Mouse (Mus musculus) midbrain, embryonic 11.5 days (tissue): Measurements from ENCODE around the gene Nectin1. TPM values are rescaled to one million over a fixed set of nuclear protein-coding genes. Genes with fewer than 3 reads are reported as not detected.

ENCODE experiments used
- ATAC-seq: fragments of 200-750 bp; cut with Nextera tagmentation; 2 replicates; pipeline ENCODE4 v1.8.0; 2017; ENCODE audit warnings: moderate TSS enrichment, moderate library complexity; ENCODE audit not compliant: low FRiP score
- DNase-seq: peaks from one replicate; pipeline ENCODE4 v3.0.0; 2015; ENCODE audit warnings: low spot score; ENCODE audit errors: missing footprints
- H3K27ac ChIP-seq: fragments of 300-500 bp; sonication (generic); 2 replicates; pipeline ENCODE4 v1.5.1; 2014; ENCODE audit warnings: low read depth, low read length
- H3K27me3 ChIP-seq: fragments of 300-500 bp; sonication (generic); 2 replicates; pipeline ENCODE4 v1.6.1; 2014; ENCODE audit warnings: mild to moderate bottlenecking, low read length, moderate library complexity, mixed read lengths; ENCODE audit not compliant: control insufficient read depth, insufficient read depth
- H3K36me3 ChIP-seq: fragments of 300-500 bp; sonication (generic); 2 replicates; pipeline ENCODE4 v1.6.1; 2014; ENCODE audit warnings: mild to moderate bottlenecking, low read length, moderate library complexity, mixed read lengths; ENCODE audit not compliant: control insufficient read depth, insufficient read depth
- H3K4me1 ChIP-seq: fragments of 300-500 bp; sonication (generic); 2 replicates; pipeline ENCODE4 v1.6.1; 2014; ENCODE audit warnings: low read length; ENCODE audit not compliant: control insufficient read depth, insufficient read depth
- H3K4me2 ChIP-seq: fragments of 300-500 bp; sonication (generic); 2 replicates; pipeline ENCODE4 v1.6.1; 2014; ENCODE audit warnings: mild to moderate bottlenecking, moderate library complexity
- H3K4me3 ChIP-seq: fragments of 300-500 bp; sonication (generic); 2 replicates; pipeline ENCODE4 v1.5.1; 2014; ENCODE audit warnings: low read depth, low read length
- H3K9ac ChIP-seq: fragments of 300-500 bp; sonication (generic); 2 replicates; pipeline ENCODE4 v1.6.1; 2014; ENCODE audit warnings: low read length
- H3K9me3 ChIP-seq: fragments of 300-500 bp; sonication (generic); 2 replicates; pipeline ENCODE4 v1.6.1; 2016; ENCODE audit warnings: low read length; ENCODE audit not compliant: control insufficient read depth
- WGBS: fragments of 180-500 bp; shearing (Covaris S2); extraction: QIAGEN DNeasy Blood & Tissue Kit; methylation state at CpG from one replicate; pipeline ENCODE4 v1.1.7; 2014; 5-methylcytosine and 5-hydroxymethylcytosine counted together
- polyA plus RNA-seq: library from polyadenylated mRNA; unstranded; fragments of >200 nt; fragmentation: Nextera tagmentation; extraction: Ambion mirVana; gene quantifications from 2 replicates; pipeline ENCODE4 v1.2.1, GENCODE M21; 2014

The Nectin1 gene
- polyA plus RNA-seq, result 6.9 and 8.3 TPM in 2 replicates

DNA sequence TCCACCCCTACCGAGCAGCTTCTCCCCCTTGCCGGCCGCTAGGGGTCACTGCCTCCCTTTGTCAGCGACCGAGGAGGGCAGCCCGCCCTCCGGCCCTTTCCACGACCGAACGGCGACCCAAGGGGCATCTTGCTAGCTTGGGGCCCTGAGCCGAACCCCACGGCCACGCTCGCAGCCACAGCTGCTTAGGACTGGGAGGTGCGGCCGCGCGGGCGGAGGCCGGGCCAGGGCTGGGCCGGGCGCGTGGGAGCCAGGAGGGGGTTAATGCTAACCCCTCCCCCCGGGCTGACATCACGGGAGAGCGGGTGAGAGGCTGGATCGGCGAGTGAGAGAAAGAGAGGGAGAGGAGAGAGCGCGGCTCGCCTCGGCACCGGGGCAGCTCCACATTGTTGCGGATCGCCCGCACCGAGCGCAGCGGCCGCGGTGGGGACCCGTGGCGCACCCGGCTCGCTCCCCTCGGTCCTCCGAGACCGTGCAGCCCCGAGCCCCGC, at the start of gene Nectin1:
Nectin1 (plus strand) TSS at position 338 of the 491 bp plus-strand sequence.
- no peaks in the 10 kb centered on the region for H3K27me3 ChIP-seq
- DNase-seq (peak; percentile 98), ATAC-seq (peak; percentile 83)
- H3K4me1 ChIP-seq, result peaks cover 37% of the 10 kb centered on the region
- peak within 1 kb of the TSS; percentile 83 for H3K4me2 ChIP-seq
- no peaks in the 10 kb centered on the region for H3K9me3 ChIP-seq
- under 1% methylated on average over 31 of the region's 51 CpGs for WGBS
- H3K36me3 ChIP-seq, result no peaks in the 10 kb centered on the region
- peak within 1 kb of the TSS; percentile 98 for H3K9ac ChIP-seq
- peak within 1 kb of the TSS; percentile 98 for H3K4me3 ChIP-seq
- H3K27ac ChIP-seq, result peak within 1 kb of the TSS; percentile 94

DNA sequence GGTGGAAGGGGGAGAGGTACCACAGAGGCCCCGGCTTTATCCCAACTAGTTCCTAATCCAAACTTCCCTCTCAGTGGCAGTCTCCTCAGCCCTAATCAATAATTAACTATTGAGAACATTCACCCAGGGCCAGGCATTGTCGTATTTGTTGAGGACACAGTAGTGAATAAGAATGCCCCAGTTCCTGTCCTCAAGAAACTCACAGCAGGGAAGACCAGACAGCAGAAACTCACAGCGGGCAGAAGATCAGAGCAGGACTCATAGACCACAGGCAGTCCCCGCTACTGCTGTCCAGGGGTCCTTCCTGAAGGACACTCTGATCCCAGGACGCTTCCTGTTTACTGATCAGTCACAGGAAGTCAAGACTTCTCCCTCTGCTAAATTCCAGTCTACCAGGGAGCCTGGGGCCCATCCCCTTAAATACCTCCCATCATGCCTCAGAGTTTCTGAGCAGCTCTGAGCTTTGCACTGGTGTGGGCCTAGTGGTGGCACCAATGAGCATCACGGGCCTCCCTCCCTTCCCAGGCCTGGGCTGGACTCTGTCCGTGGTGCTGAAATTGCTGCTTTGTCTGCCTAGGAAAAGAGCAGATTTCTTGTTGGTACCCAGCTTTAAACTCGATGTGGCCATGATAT, 45.6 kb upstream of the Nectin1 start:
- no peaks in the 10 kb centered on the region for H3K36me3 ChIP-seq
- H3K4me2 ChIP-seq, result no peak overlapping the region
- peak; percentile 97 for DNase-seq
- 11% methylated on average over 8 of the region's 8 CpGs for WGBS
- no peak overlapping the region for H3K4me3 ChIP-seq
- H3K27ac ChIP-seq, result no peak overlapping the region
- H3K4me1 ChIP-seq, result 0 out of 2 replicates have a peak, but pooled peaks cover 2% of the 10 kb centered on the region
- no peak for ATAC-seq
- no peak overlapping the region for H3K9ac ChIP-seq
- no peaks in the 10 kb centered on the region for H3K9me3 ChIP-seq
- no peaks in the 10 kb centered on the region for H3K27me3 ChIP-seq

DNA sequence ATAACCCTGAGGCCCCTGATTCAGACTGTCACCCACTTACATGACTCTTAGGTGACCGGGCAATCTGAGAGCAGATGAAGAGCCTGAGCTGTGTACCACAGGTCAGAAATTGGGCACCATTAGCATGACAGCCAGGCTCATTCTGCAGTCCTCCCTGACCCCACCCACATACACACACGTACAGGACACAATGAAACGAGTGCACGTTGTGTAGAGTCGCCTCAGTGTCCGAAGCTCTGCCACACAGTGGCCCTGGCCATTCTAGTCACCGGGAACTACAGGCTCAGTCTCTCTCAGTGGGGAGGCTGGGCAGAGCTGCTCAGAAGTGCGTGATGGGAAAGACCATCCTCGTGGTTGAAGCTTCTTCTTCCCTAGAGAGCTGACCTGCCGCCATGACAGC, 44.9 kb upstream of the Nectin1 start:
- no peak overlapping the region for H3K27ac ChIP-seq
- H3K9me3 ChIP-seq, result no peaks in the 10 kb centered on the region
- H3K36me3 ChIP-seq, result no peaks in the 10 kb centered on the region
- 78% methylated on average over 10 of the region's 10 CpGs for WGBS
- 0 out of 2 replicates have a peak, but pooled peaks cover 2% of the 10 kb centered on the region for H3K4me1 ChIP-seq
- no peak overlapping the region for H3K4me3 ChIP-seq
- no peaks in the 10 kb centered on the region for H3K27me3 ChIP-seq
- DNase-seq (peak; percentile 62), ATAC-seq (no peak)
- H3K9ac ChIP-seq, result no peak overlapping the region
- no peak overlapping the region for H3K4me2 ChIP-seq

DNA sequence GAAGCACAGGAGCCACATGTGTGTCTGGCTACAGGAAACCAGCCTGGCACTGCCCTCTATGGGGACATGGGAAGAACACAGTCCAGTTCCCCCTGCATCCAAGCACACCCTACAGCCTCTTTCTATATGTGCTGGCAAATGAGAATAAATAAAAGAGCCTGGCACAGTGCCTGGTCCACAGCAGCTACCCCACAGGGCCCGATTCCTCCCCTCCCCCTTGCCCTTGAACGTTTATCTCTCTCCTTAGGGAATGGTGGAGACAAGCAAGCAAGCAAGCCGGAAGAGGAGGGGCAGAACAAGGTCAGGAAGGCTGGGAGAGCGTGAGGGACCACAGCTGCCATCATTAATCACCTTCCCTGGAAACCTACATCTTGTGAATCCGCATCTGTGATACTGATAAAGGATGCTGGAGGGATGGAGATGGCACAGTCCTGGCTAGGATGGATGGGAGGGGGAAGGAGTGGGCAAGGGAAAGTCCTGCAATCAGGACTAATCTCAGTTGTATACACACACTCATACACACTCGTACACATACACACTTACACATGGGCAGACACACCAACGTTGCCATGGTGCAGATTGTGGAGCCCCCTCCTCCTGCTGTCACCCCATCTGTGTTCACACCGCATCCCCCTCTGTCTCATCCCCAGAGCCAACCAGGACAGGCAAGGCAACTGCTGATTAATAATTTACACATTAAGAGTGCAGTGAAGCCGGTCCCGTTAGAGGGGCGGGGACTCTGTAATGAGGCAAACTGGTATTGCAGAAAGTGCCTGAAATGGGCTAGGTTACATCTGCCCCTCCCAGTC, 44.2 kb upstream of the Nectin1 start:
- peak; percentile 79 for DNase-seq
- 62% methylated on average over 11 of the region's 11 CpGs for WGBS
- Histone ChIP-seq H3K9ac (no peak overlapping the region), H3K4me3 (no peak overlapping the region), H3K4me1 (0 out of 2 replicates have a peak, but pooled peaks cover 2% of the 10 kb centered on the region), H3K4me2 (no peak overlapping the region), H3K9me3 (no peaks in the 10 kb centered on the region), H3K36me3 (no peaks in the 10 kb centered on the region), H3K27ac (no peak overlapping the region; the same call in 1 of the 2 replicates), H3K27me3 (no peaks in the 10 kb centered on the region)
- ATAC-seq, result peak; percentile 54; the same call in 1 of the 2 replicates

DNA sequence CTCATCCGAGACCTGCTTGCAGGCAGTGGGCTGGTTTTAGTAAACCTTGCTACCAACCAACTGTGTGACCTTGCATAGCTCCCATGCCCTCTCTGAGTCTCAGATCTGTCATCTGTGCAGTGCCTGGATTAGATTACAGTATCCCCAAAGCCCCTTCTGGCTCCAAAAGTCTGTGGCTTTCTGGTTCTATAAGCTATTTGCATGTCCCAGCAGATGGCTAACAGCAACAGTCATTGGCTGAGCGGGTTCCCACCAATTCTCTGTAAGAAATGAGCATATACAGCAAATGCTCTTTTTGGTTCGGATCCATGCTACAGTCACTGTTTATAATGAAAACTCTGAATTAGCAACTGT, 43.6 kb upstream of the Nectin1 start:
- H3K36me3 ChIP-seq, result no peaks in the 10 kb centered on the region
- H3K4me2 ChIP-seq, result no peak overlapping the region
- H3K4me1 ChIP-seq, result 0 out of 2 replicates have a peak, but pooled peaks cover 2% of the 10 kb centered on the region
- H3K27me3 ChIP-seq, result no peaks in the 10 kb centered on the region
- no peak overlapping the region for H3K27ac ChIP-seq
- WGBS, result 73% methylated on average over 3 of the region's 3 CpGs
- no peak overlapping the region for H3K9ac ChIP-seq
- DNase-seq (peak; percentile 57), ATAC-seq (no peak)
- H3K4me3 ChIP-seq, result no peak overlapping the region
- H3K9me3 ChIP-seq, result no peaks in the 10 kb centered on the region

DNA sequence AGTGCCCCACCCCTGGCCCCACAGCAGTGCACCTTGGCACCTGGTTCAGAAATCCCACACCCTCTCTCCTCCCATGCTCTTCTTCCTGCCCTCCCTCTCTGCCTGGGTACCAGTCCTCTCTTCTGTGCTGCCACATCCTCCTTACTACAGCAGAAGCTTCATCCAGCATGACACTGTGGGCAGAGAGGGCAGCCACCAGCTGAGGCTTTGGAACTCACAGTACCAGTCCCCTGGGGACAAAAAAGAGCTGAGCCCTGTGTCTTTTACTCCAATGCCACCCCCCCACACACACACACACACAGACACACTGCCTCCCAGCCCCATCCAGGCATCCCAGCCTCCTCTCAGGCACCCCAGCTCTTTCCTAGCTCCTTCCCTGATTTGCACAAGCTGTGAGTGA, 42.0 kb upstream of the Nectin1 start:
- DNase-seq, result peak; percentile 68
- Histone ChIP-seq H3K27me3 (no peaks in the 10 kb centered on the region), H3K9ac (no peak overlapping the region), H3K9me3 (no peaks in the 10 kb centered on the region), H3K4me3 (no peak overlapping the region), H3K4me2 (no peak overlapping the region), H3K4me1 (0 out of 2 replicates have a peak, but pooled peaks cover 2% of the 10 kb centered on the region), H3K27ac (no peak overlapping the region), H3K36me3 (no peaks in the 10 kb centered on the region)
- no peak for ATAC-seq

DNA sequence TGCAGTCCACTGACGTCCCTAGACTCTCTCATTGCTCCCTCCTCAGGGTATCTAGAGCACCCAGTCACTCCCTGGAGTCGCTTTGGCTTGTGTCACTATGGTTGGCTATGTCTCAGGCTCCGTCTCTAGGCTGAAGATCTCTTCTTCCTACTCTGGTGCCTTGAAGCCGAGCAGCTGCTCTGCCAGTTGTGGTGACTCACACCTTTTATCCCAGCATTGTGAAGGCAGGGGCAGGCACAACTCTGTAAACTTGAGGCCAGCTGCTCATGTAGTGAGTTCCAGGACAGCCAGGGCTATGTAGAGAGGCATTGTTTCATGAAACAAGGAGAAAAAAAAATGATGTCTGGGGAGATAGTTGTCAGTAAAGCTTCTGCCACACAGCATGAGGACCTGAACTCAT, 36.2 kb upstream of the Nectin1 start:
- ATAC-seq (no peak), DNase-seq (peak; percentile 35)
- no peaks in the 10 kb centered on the region for H3K36me3 ChIP-seq
- no peak overlapping the region for H3K27ac ChIP-seq
- H3K9me3 ChIP-seq, result no peaks in the 10 kb centered on the region
- WGBS, result 80% methylated on average over 4 of the region's 4 CpGs
- no peak overlapping the region for H3K4me2 ChIP-seq
- H3K27me3 ChIP-seq, result no peaks in the 10 kb centered on the region
- no peaks in the 10 kb centered on the region for H3K4me1 ChIP-seq
- no peak overlapping the region for H3K9ac ChIP-seq
- no peak overlapping the region for H3K4me3 ChIP-seq

DNA sequence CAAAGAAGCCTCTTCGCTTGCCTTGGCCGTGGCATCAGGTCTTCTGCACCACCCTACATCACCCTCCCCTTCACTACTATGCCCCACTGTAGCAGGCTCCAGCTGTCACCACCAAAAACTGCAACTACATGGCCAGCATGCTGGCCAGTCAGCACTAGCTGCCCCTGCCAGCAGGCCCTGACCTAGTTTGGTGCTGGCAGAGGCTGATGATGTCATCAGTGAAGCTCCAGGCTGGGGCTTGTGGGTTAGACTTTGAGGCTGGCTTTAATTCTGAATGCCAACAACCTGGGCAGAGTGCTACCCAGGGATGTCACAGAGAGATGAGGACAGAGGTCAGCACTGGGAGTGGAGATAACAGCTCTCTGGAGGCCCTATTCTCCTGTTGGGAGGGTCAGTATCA, 35.1 kb upstream of the Nectin1 start:
- H3K4me3 ChIP-seq, result no peak overlapping the region
- no peaks in the 10 kb centered on the region for H3K4me1 ChIP-seq
- no peaks in the 10 kb centered on the region for H3K9me3 ChIP-seq
- no peak overlapping the region for H3K27ac ChIP-seq
- no peak overlapping the region for H3K9ac ChIP-seq
- H3K36me3 ChIP-seq, result no peaks in the 10 kb centered on the region
- no peak for DNase-seq
- WGBS, result 88% methylated on average over 2 of the region's 2 CpGs
- no peaks in the 10 kb centered on the region for H3K27me3 ChIP-seq
- ATAC-seq, result no peak
- no peak overlapping the region for H3K4me2 ChIP-seq

DNA sequence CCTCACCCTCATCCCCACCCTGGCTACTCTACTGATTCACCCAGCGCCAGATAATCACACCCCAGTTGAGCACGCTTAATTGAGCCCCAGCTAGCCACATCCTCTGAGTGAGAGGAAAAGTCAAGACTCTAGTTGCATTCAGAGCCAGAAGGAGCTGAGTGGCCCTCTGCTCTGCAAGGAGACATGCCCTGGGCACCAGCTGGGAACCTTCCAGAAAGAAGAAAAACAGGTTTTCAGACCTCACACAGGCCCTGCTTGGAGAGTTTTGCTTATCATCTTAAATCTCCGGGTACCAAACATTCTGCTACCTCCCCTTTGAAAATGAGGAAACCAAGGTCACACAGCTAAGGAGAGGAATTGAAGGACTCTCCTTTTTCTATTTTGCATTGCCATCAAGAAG, 30.4 kb upstream of the Nectin1 start:
- Histone ChIP-seq H3K4me2 (no peak overlapping the region), H3K4me3 (no peak overlapping the region), H3K27me3 (no peaks in the 10 kb centered on the region), H3K27ac (no peak overlapping the region), H3K36me3 (no peaks in the 10 kb centered on the region), H3K4me1 (no peaks in the 10 kb centered on the region), H3K9me3 (no peaks in the 10 kb centered on the region), H3K9ac (no peak overlapping the region)
- 87% methylated on average over 3 of the region's 3 CpGs for WGBS
- peak; percentile 44 for DNase-seq
- ATAC-seq, result no peak
